Mouse (Mus musculus) E14TG2a.4 (cell line): ENCODE measurements around the gene Acer3.

Source experiments
- CTCF ChIP-seq: conservative IDR thresholded peaks from 2 replicates; pipeline ENCODE4 v1.5.1; 2014; ENCODE audit warnings: low read length
- POU5F1 ChIP-seq: IDR thresholded peaks from 2 replicates; pipeline ENCODE4 v1.6.1; 2014; ENCODE audit warnings: low read length, borderline replicate concordance

DNA sequence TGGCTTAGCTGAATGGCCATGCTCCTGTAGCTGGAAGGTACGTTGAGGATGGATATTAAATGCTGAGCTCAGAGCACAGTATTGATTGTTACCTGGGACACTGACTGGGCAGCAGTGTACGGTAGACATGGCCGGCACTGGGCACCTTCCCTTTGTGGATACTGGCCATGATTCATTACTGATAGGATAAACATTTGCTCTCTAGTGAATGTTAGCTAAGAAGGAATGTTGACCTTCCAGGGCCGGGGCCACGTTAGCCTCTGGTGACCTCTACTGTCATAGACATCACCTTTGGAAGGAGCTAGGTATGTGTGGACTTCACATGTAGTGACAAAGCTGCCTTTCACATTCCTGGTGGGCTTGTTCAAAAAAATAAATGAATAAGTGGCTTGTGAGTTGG lies 26.5 kb upstream of the Acer3 start:
- TF ChIP-seq CTCF (no peak), POU5F1 (no peak)
